Mouse (Mus musculus): ENCODE measurements around the gene Gm17359.

GRCm38 (mm10) chr3:79445041-79445440 is 108.6 kb downstream of the Gm17359 start:
- TF ChIP-seq GATA1 (IDR thresholded peaks at IDR 0.05; ENCODE audit: low read length) (no peak), TAL1 (IDR thresholded peaks at IDR 0.05; ENCODE audit: low read length) (no peak)

Data from erythroblast, embryonic 14.5 days (primary cell).